Mouse (Mus musculus) cerebellum, adult 11-12 months (tissue): Measurements from ENCODE around the gene Yif1a.

Experiments used
- DNase-seq: peaks from one replicate; pipeline ENCODE4 v3.0.0; 2022

Gene Yif1a

GRCm38 (mm10) chr19:5060365-5061330, 27.7 kb upstream of the Yif1a start:
- DNase-seq: no peak

- no peak for DNase-seq
Observed at GRCm38 (mm10) chr19:5062041-5062440, 26.3 kb upstream of the Yif1a start.

DNA sequence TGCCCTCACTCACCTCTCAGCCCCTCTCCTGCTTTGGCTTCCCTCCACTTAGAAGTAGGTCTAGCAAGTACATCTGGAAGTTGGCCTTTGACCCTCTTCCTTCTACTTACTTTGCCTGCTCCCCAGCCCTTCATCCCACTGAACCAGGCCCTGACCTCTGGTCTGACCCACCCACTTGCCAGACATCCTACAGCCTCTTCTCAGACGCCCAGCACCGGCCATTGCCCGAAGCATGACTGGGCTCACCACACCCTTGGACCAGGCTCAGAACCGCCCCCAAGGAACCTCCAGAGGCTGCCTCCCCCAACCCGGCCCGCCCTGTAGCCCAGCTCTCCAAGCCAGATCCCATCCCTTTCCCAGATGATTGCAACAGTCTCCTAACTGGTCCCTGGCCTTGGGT, 25.9 kb upstream of the Yif1a start:
- DNase-seq: no peak

- no peak for DNase-seq
Observed at GRCm38 (mm10) chr19:5065104-5065503, 23.2 kb upstream of the Yif1a start.

DNA sequence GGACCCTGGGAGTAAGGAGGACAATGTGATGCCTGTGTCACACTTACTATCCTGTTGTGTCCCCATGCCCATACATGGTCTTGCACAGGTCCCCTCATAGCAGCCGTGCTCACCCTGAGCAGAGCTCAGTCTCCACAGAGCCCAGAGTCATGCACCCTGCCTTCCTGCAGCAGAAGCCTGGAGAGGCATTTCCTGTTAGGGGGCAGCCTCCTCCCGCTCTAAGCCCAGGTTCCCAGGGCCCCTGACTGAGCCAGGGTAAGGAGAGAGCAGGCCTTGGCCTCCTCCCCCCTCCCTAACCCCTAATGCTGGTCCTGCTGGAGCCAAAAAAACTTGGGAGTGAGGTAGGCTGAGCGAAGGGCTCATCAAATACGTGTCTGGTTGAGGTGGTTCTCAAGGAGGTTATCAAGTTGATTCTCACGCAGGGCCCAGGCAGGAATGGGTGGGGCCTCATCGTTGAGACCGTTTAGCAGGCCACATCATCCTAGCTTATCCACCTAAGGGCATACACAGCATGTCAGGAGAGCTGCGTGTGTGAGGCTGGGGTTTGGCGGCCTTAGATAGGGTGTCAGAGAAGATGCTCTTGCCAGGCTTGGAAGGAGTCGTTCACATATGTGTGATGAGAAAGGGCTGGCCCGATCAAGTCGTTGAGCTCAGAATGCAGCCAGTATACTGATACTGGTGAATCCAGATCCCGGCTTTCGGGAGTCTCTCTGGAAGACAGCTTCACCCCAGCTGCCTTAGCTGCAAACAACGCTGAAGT, 21.1 kb upstream of the Yif1a start:
- DNase-seq: no peak

GRCm38 (mm10) chr19:5067867-5068569, 20.3 kb upstream of the Yif1a start, which contains the start of gene Cd248:
Gene Cd248 (plus strand): TSS chr19:5068078.
- DNase-seq: peak; percentile 38

GRCm38 (mm10) chr19:5068570-5069234, 19.6 kb upstream of the Yif1a start:
- peak; percentile 47 for DNase-seq

DNA sequence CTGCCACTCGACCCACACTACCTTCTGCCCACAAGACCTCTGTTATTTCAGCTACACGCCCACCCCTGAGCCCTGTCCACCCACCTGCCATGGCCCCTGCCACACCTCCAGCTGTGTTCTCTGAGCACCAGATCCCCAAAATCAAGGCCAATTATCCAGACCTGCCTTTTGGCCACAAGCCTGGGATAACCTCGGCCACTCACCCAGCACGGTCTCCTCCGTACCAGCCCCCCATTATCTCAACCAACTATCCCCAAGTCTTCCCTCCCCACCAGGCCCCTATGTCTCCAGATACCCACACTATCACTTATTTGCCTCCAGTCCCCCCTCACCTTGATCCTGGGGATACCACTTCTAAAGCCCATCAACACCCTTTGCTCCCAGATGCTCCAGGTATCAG, 18.9 kb upstream of the Yif1a start:
- DNase-seq: peak; percentile 33

GRCm38 (mm10) chr19:5069978-5070377, 18.4 kb upstream of the Yif1a start:
- DNase-seq: peak; percentile 31

DNA sequence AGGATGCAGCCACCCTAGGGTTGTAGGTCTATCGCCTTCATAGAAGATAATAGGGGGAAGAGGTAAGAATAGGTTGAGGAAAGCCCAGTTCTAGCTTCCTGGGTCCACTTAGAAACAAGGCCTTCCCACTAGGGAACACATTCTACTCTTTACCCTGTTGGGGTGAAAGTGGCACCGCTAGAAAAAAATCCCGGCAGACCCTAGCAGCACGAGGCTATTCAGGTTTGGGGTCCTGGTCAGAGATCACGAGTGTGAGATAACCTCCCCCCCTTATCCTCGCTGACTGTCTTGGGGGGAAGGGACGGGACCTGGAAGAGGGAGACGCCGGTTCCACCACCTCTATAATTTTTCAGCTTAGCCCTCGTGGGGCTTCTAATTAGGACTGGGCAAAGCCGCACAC, 17.3 kb upstream of the Yif1a start:
- DNase-seq: no peak

DNA sequence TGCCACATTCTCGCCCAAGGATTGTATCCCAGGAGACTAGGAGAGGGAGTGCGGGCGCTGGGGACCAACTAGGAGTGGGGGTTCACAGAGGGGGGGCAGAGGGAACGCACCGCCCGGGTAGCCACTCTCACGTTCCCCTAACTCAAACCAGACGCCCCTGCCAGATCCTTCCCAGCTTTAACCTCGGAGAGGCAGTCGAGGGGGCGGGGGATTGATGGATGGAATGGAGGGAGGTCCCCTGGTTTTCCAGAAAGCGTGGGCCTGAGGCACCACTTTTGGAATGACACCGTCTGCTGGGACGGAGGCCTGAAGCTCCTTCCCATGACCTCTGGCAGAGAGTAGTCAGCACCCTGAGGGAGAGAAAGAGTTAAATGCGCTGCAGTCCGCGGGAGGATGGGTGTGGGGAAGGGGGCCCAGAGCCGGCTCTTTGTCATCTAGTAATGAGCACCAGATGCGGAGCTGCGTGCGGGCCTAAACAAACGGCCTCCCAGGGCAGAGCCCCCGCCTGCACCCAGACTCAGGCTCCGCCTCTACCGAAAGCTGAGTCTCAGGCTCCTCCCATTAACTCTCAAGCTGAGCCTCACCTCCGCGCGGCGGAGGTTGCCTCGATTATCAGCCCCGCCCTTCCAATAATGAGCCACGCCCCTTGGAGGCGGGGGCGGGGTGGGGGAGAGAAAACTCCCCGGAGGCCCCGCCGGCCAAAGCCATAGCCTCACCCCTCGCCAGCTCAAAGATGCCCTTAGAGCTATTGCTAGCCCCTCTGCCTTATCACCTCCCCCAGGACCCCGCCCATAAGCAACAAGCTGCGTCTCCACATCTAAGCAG, 16.6 kb upstream of the Yif1a start:
- DNase-seq: peak; percentile 68

- DNase-seq: peak; percentile 27
Observed at GRCm38 (mm10) chr19:5072389-5073019, 15.8 kb upstream of the Yif1a start.

GRCm38 (mm10) chr19:5073028-5073427, 15.3 kb upstream of the Yif1a start:
- peak; percentile 46 for DNase-seq

DNA sequence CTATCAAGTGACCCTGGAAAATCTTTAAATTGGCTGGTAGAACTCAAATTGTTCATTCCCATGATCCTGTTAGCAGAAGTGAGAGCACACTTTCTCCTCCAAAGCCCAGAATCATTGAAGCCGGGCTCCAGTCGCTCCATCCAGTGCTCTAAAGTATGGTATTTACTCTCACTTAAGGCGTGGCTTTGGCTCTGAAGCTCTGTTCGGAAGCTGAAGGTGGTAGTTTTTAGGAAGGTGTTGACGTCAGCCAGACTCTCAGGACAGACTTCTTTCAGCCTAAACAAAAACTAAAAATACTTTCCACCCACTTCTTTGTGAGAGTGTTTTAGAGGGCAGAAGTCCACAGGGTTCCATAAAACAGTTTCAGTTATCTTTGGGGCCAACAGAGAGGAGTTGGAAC, 14.8 kb upstream of the Yif1a start:
- DNase-seq: no peak

DNA sequence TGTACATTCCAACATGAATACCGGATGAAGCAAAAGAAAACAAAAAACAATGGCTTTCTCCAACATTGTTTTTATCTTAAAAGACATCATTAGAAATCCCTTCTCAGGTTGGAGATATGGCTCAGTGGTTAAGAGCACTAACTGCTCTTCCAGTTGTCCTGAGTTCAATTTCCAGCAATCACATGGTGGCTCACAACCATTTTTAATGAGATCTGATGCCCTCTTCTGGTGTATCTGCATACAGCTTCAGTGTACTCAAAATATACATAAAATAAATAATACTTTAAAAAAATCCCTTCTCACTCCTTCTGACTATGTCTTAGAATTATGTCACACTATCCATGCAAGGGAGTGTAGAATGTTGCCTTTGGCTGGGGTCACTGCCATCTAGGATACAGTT, 9.1 kb upstream of the Yif1a start:
- no peak for DNase-seq

- DNase-seq: peak; percentile 59
Observed at GRCm38 (mm10) chr19:5082005-5082404, 6.3 kb upstream of the Yif1a start.

DNA sequence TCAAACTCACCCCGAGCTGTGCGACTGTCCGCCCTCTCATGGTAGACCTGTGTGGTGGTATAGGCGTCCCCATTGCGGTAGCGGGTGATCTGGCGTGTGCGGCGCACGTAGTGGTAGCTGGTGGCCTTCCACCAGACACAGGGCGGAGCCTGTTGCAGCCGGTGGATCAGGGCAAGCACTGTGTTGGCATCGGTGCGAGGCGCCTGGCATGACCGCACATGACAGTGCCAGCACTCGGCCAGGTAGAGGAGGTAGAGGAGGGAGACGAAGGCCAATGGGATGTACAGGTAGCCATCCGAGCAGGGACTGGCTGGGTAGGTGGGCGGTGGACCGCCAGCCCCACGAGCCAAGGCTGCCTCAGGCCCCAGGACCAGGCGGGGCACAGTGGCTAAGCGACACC, 5.7 kb upstream of the Yif1a start:
- no peak for DNase-seq

- peak; percentile 58 for DNase-seq
Observed at GRCm38 (mm10) chr19:5083961-5084833, 4.1 kb upstream of the Yif1a start.

- no peak for DNase-seq
Observed at GRCm38 (mm10) chr19:5084834-5085144, 3.5 kb upstream of the Yif1a start.

DNA sequence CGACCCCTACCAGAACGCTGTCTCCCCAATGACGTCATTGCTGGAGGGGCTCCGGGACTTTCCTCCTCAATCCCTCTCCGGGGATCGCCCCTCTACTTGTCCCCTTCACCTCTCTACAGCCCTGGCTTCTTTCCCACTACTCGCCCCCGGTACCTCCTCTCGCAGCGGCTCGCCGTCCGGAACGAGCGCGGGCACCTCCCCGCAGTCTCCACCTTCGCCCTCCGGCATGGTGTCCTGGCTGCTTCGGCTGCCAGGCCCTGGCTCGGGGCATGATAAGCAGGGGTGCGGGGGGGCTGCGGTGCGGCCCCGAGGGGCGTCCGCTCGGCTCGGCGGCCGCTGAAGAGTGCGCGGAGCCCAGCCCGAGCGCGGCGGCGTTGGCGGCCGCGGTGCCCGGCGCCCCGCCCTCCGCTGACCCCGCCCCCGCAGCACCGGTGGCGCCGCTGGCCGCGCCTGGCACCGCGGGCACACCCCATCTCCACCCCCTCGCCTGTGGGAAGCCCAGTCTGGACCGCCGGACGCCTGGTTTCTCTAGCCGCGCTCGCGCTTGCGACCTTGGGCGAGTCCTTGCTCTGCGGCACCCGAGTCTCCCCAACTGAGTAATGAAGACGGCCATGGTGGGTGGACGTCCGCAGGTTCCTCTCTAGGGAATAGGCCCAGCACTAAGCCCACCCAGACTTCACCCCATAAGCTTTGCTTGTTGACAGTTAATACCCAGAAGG, 3.0 kb upstream of the Yif1a start, which contains the start of gene Tmem151a:
Gene Tmem151a, minus strand, starts transcription at position 387 of the 719 bp plus-strand sequence.
- peak; percentile 82 for DNase-seq
